Mouse (Mus musculus) thymus, adult 2 months (tissue): ENCODE measurements at regions not wholly inside any gene's neighbourhood (a gene's known extent, or its start where the extent isn't known, plus 50 kb on each side); places are given as distances from the start of the nearest gene placed in this dataset.

Source experiments
- CTCF ChIP-seq: fragments of 200-500 bp; IDR thresholded peaks from 2 replicates; pipeline ENCODE4 v1.5.1; 2012; ENCODE audit warnings: mild to moderate bottlenecking, control low read depth, low read length, moderate library complexity, borderline replicate concordance; ENCODE audit not compliant: control insufficient read depth, poor library complexity, insufficient read depth; ENCODE audit errors: extremely low read depth
- POLR2A ChIP-seq: fragments of 200-500 bp; IDR thresholded peaks from 2 replicates; pipeline ENCODE4 v1.6.1; 2012; ENCODE audit warnings: mild to moderate bottlenecking, low read length, control low read depth, moderate library complexity; ENCODE audit not compliant: control insufficient read depth, poor library complexity, insufficient read depth; ENCODE audit errors: extremely low read depth

DNA sequence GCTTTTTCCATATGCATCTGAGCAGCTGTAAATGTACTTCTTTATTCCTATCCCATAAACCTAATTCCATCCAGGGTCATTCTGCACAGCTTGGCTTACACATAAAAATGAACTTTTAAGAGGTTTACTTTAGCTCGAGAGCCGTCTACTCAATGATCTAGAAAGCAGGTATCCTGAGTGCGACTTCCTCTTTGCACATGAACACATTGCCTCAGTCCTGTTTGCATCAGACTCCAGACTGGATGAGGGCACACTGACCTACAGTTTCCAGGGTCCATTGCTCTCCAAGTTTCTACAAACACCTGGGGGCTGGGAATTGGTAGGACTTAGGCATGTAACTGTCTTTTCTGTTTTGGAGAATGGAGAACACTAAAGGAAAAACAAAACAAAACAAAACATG is 2310.5 kb downstream of the 4930444P10Rik start:
- no peak for TF ChIP-seq POLR2A
- no peak for TF ChIP-seq CTCF
